Mouse (Mus musculus) kidney, embryonic 14.5 days (tissue): ENCODE results near the gene Lpar5. TPM values are rescaled to one million over a fixed set of nuclear protein-coding genes. Genes with fewer than 3 reads are reported as not detected.
"Not testable (repeated sequence)": the region's sequence is repeated elsewhere in the genome, so short reads cannot be mapped to it uniquely, and the experiment has no call there.

Source experiments
- ATAC-seq: fragments of 200-750 bp; cut with Nextera tagmentation; 2 replicates; pipeline ENCODE4 v1.8.0; 2017; ENCODE audit warnings: moderate number of reproducible peaks, mild to moderate bottlenecking, moderate TSS enrichment, moderate library complexity; ENCODE audit not compliant: low FRiP score, low TSS enrichment
- H3K27ac ChIP-seq: fragments of 300-500 bp; sonication (generic); 2 replicates; pipeline ENCODE4 v1.5.1; 2014; ENCODE audit warnings: low read depth, mild to moderate bottlenecking, low read length, moderate library complexity, mixed read lengths
- H3K27me3 ChIP-seq: fragments of 300-500 bp; sonication (generic); 2 replicates; pipeline ENCODE4 v1.6.1; 2014; ENCODE audit warnings: mild to moderate bottlenecking, low read length; ENCODE audit not compliant: control insufficient read depth, insufficient read depth
- H3K36me3 ChIP-seq: fragments of 300-500 bp; sonication (generic); 2 replicates; pipeline ENCODE4 v1.6.1; 2014; ENCODE audit warnings: low read length, mixed read lengths; ENCODE audit not compliant: control insufficient read depth, insufficient read depth
- H3K4me1 ChIP-seq: fragments of 300-500 bp; sonication (generic); 2 replicates; pipeline ENCODE4 v1.6.1; 2014; ENCODE audit warnings: low read length, mixed read lengths; ENCODE audit not compliant: control insufficient read depth, insufficient read depth
- H3K4me2 ChIP-seq: fragments of 300-500 bp; sonication (generic); replicated peaks from 2 replicates; pipeline ENCODE4 v1.6.1; 2014; ENCODE audit warnings: low read depth, mild to moderate bottlenecking, low read length
- H3K4me3 ChIP-seq: fragments of 300-500 bp; sonication (generic); 2 replicates; pipeline ENCODE4 v1.5.1; 2014; ENCODE audit warnings: mild to moderate bottlenecking, low read length
- H3K9ac ChIP-seq: fragments of 300-500 bp; sonication (generic); 2 replicates; pipeline ENCODE4 v1.6.1; 2014; ENCODE audit warnings: low read depth, mild to moderate bottlenecking, low read length, moderate library complexity
- H3K9me3 ChIP-seq: fragments of 300-500 bp; sonication (generic); 2 replicates; pipeline ENCODE4 v1.6.1; 2016; ENCODE audit warnings: low read length; ENCODE audit not compliant: control insufficient read depth
- WGBS: fragments of 180-500 bp; shearing (Covaris S2); extraction: QIAGEN DNeasy Blood & Tissue Kit; methylation state at CpG from one replicate; pipeline ENCODE4 v1.1.7; 2014; 5-methylcytosine and 5-hydroxymethylcytosine counted together
- polyA plus RNA-seq: library from polyadenylated mRNA; unstranded; fragments of >200 nt; fragmentation: Nextera tagmentation; extraction: Ambion mirVana; gene quantifications from 2 replicates; pipeline ENCODE4 v1.2.1, GENCODE M21; 2014

Gene Lpar5
- polyA plus RNA-seq: 0.43 and 0.45 TPM in 2 replicates

DNA sequence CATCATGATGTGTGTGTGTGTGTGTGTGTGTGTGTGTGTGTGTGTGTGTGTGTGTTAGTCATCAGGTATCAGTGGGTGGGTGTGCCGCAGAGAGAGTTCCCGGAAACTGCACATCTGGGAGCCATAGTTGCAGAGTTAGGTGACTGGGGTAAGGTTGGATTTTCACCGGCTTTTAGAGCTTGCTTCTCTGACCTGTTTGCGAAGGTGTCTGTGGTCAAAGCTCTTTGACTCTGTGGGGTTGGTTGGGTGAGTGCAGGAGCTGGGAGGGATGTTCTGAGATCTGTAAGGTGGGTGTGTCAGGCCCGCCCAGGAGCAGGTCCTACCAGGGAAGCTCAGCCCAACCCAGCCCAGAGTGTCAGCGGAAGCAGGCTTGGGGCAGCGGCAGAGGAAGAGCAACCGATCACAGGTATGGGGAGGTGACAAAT lies at the start of gene Lpar5:
Gene Lpar5 (plus strand): TSS at position 350 of the 425 bp plus-strand sequence.
- WGBS: 44% methylated on average over 8 of the region's 8 CpGs
- ATAC-seq: no peak
- no peaks in the 10 kb centered on the region for H3K27me3 ChIP-seq
- H3K9me3 ChIP-seq: no peaks in the 10 kb centered on the region
- no peak within 1 kb of the TSS for H3K4me3 ChIP-seq
- no peak within 1 kb of the TSS for H3K4me2 ChIP-seq
- H3K27ac ChIP-seq: no peak within 1 kb of the TSS
- no peak within 1 kb of the TSS for H3K9ac ChIP-seq
- no peaks in the 10 kb centered on the region for H3K36me3 ChIP-seq
- H3K4me1 ChIP-seq: no peaks in the 10 kb centered on the region

DNA sequence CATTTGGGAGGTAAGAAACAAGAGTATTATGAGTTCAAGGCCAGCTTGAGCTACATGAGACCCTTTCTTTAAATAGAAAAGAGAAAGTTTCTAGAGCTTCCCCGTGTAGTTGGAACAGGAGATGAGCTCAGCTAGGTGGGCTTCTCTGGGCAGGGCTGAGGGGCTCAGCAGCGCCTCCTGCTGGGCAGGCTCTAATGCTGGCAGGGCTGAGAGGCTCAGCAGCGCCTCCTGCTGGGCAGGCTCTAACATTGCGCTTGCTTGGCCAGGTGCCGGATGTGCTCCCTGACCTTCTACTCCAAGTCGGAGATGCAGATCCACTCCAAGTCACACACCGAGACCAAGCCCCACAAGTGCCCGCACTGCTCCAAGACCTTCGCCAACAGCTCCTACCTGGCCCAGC lies 37.2 kb upstream of the Lpar5 start:
- not testable (repeated sequence) for H3K4me3 ChIP-seq, H3K9me3 ChIP-seq, H3K4me2 ChIP-seq, H3K9ac ChIP-seq, H3K27me3 ChIP-seq, H3K4me1 ChIP-seq, H3K27ac ChIP-seq
- WGBS: 30% methylated on average over 6 of the region's 9 CpGs
- peaks cover 71% of the 10 kb centered on the region for H3K36me3 ChIP-seq
- ATAC-seq: 0 out of 2 replicates have a peak, but pooled peaks have one; percentile 8

DNA sequence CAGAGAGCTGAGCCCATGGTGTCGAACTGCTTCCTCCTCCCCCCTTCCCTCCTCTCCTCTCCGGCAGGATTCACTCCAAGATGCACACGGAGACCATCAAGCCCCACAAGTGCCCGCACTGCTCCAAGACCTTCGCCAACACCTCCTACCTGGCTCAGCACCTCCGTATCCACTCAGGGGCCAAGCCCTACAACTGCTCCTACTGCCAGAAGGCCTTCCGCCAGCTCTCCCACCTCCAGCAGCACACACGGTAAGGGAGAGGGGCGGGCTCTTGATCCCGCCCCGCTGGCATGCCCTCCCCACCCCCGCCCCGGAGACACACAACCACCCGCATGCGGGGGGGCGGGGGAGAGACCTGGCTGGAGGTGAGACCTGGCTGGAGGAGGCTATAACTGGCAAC lies 36.1 kb upstream of the Lpar5 start:
- peak; percentile 50; the same call in 1 of the 2 replicates for ATAC-seq
- H3K4me1 ChIP-seq: no peaks in the 10 kb centered on the region
- peaks cover 72% of the 10 kb centered on the region for H3K36me3 ChIP-seq
- no peak overlapping the region for H3K9ac ChIP-seq
- H3K4me3 ChIP-seq: no peak overlapping the region
- H3K27ac ChIP-seq: no peak overlapping the region
- H3K4me2 ChIP-seq: no peak overlapping the region
- H3K27me3 ChIP-seq: no peaks in the 10 kb centered on the region
- H3K9me3 ChIP-seq: no peaks in the 10 kb centered on the region
- 87% methylated on average over 16 of the region's 16 CpGs for WGBS

DNA sequence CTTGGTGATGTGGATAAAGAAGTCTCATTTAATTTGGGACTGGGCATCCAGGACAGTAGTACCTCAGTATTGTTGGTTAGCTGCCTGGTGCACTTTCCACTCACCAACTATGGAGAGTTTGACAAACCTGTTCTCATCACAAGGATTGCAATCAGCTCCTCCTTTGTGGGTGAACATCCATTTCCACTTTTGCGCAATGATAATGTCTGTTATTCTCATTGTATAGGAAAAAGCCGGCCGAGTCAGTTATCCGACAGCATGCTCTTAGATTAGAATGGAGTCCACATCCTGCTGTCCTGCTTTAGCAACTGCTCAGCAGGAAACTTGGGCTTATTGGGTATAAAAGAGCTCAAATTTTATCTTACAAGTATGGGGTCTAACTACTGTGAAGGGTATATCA lies 29.1 kb upstream of the Lpar5 start:
- no peak overlapping the region for H3K9ac ChIP-seq
- WGBS: 94% methylated on average over 4 of the region's 4 CpGs
- no peaks in the 10 kb centered on the region for H3K27me3 ChIP-seq
- H3K9me3 ChIP-seq: no peaks in the 10 kb centered on the region
- 0 out of 2 replicates have a peak, but pooled peaks cover 6% of the 10 kb centered on the region for H3K4me1 ChIP-seq
- peak overlapping the region; percentile 84; the same call in 1 of the 2 replicates for H3K27ac ChIP-seq
- peak overlapping the region; percentile 82 for H3K4me3 ChIP-seq
- peak overlapping the region; percentile 49 for H3K4me2 ChIP-seq
- H3K36me3 ChIP-seq: peaks cover 35% of the 10 kb centered on the region
- ATAC-seq: no peak

DNA sequence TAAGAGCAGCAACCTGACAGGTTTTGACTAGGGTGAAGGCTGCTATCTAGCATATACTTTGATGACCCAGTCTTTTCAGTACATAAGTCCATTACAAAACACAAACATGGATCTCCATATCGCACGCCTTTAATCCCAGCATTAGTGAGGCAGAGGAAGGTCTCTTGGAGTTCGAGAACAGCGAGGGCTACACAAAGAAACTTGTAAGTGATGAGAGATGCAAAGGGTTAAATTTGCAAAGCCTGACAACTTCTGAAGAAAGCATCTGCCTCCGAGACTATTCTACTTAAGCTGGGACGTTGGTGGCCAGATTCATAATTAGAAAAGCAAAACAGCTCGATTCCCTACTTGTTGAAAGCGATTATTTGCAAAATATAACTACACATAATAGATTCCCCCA lies 28.6 kb upstream of the Lpar5 start:
- Histone ChIP-seq H3K27me3 (no peaks in the 10 kb centered on the region), H3K4me3 (peak overlapping the region; percentile 82), H3K9me3 (no peaks in the 10 kb centered on the region), H3K36me3 (peaks cover 35% of the 10 kb centered on the region), H3K27ac (peak overlapping the region; percentile 84), H3K9ac (peak overlapping the region; percentile 45; the same call in 1 of the 2 replicates), H3K4me2 (peak overlapping the region; percentile 49), H3K4me1 (0 out of 2 replicates have a peak, but pooled peaks cover 6% of the 10 kb centered on the region)
- WGBS: 8% methylated on average over 8 of the region's 8 CpGs
- ATAC-seq: 0 out of 2 replicates have a peak, but pooled peaks have one; percentile 8

DNA sequence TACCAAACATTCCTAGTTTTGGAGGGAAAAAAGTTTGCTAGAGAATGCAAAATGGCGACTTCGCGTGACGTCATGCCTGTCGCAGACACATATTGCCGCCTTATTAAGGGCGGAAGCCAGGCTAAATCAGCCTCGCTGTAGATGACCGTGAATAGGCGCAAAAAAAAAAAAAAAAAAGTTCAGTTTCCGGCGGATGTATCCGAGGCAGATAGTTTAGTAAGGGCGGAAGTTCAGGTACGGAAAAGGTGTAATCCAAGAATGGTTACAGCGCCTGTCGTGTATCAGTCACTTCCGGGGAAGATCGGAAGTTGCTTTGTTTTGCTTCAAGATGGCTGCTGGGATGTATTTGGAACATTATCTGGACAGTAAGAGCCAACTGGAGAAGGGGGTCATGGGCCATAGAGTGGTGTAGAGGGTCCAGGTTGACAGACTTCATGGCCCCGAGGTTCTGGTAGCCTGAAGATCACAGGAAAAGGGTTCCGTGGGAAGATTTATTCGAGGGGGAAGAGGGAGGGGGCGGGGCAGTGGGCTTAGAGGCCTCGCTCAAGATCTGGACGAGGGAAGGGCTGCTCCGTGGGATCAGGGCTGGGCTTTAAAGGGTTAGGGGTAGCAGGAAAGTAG lies 28.1 kb upstream of the Lpar5 start, which contains the start of gene Ing4:
Gene Ing4 (plus strand): TSS at position 228 of the 621 bp plus-strand sequence.
- Histone ChIP-seq H3K36me3 (peaks cover 37% of the 10 kb centered on the region), H3K9ac (peak within 1 kb of the TSS; percentile 82), H3K4me2 (peak within 1 kb of the TSS; percentile 82), H3K9me3 (no peaks in the 10 kb centered on the region), H3K27ac (peak within 1 kb of the TSS; percentile 84), H3K4me1 (0 out of 2 replicates have a peak, but pooled peaks cover 6% of the 10 kb centered on the region), H3K4me3 (peak within 1 kb of the TSS; percentile 82), H3K27me3 (no peaks in the 10 kb centered on the region)
- WGBS: 0% methylated on average over 26 of the region's 26 CpGs
- peak; percentile 97 for ATAC-seq

DNA sequence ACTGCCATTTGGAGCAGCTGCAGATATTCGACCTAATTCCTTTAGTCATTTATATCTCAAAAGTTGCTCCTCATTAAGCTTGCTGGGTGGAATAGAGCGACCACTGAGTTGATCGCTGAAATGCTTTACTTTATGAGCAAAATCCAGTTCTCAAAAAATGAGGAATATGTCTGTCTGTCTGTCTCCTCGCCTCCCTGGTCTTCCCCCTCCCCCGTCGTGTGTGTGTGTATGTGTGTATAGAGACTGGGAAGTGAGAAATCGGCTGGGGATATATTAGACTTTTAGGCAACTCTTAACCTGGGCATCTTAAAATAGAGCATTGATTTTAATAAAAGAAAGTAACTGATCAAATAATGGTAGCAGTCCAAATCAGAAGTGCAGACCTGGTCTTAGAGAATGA lies 27.5 kb upstream of the Lpar5 start:
- H3K27ac ChIP-seq: peak overlapping the region; percentile 77; the same call in 1 of the 2 replicates
- WGBS: 18% methylated on average over 7 of the region's 7 CpGs
- no peaks in the 10 kb centered on the region for H3K9me3 ChIP-seq
- H3K9ac ChIP-seq: peak overlapping the region; percentile 82
- H3K4me1 ChIP-seq: 0 out of 2 replicates have a peak, but pooled peaks cover 6% of the 10 kb centered on the region
- H3K27me3 ChIP-seq: no peaks in the 10 kb centered on the region
- H3K36me3 ChIP-seq: peaks cover 36% of the 10 kb centered on the region
- ATAC-seq: no peak
- H3K4me3 ChIP-seq: peak overlapping the region; percentile 82
- peak overlapping the region; percentile 82 for H3K4me2 ChIP-seq

DNA sequence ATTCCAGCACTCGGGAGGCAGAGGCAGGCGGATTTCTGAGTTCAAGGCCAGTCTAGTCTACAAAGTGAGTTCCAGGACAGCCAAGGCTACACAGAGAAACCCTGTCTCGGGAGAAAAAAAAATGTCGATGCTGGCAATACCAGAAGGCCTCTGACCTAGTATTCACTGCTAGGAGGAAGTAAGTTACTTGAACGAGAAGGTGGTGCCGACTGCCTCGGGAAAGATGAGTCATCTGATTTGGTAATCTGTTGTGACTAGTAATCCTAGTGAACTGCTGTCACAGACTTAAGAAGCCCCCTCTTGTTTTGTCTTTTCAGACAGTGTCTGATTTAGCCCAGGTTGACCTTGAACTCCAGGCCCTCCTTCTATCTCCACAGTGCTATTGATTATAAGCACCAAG lies 26.7 kb upstream of the Lpar5 start:
- peaks cover 34% of the 10 kb centered on the region for H3K36me3 ChIP-seq
- no peak overlapping the region for H3K9ac ChIP-seq
- H3K9me3 ChIP-seq: no peaks in the 10 kb centered on the region
- WGBS: 91% methylated on average over 7 of the region's 7 CpGs
- no peak for ATAC-seq
- no peaks in the 10 kb centered on the region for H3K27me3 ChIP-seq
- H3K4me3 ChIP-seq: no peak overlapping the region
- H3K27ac ChIP-seq: no peak overlapping the region
- H3K4me2 ChIP-seq: no peak overlapping the region; the same call in 1 of the 2 replicates
- H3K4me1 ChIP-seq: 0 out of 2 replicates have a peak, but pooled peaks cover 6% of the 10 kb centered on the region

DNA sequence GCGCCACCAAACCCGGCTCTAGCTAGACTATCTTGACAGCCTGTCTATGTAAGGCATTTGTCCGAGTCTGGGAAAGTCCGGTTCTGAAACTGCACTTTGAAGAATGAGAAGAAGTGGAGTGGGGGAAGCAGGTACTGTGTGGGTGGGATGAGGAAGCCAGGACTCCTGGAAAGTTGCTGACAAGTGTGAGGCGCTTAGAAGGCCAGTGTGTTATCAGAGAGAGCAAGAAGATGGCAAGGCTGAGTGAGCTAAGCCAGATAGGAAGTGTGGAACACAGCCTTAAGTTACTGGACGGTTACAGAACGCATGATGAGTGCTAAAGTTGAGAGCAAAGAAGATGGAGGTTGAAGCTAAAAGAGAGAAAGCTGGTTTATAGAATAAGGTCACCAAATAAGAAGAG lies 25.6 kb upstream of the Lpar5 start:
- ATAC-seq: no peak
- Histone ChIP-seq H3K27me3 (no peaks in the 10 kb centered on the region), H3K4me2 (no peak overlapping the region), H3K9ac (no peak overlapping the region), H3K36me3 (peaks cover 37% of the 10 kb centered on the region), H3K9me3 (no peaks in the 10 kb centered on the region), H3K4me1 (0 out of 2 replicates have a peak, but pooled peaks cover 6% of the 10 kb centered on the region), H3K27ac (no peak overlapping the region), H3K4me3 (no peak overlapping the region)
- 94% methylated on average over 7 of the region's 7 CpGs for WGBS
